Mouse (Mus musculus) erythroid progenitor cell, adult 5-6 weeks (primary cell): ENCODE data around the gene Ddit4. TPM values are rescaled to one million over a fixed set of nuclear protein-coding genes. Genes with fewer than 3 reads are reported as not detected.

Experiments
- ATAC-seq: replicated peaks from 2 replicates; pipeline ENCODE4 v1.8.0; 2016; ENCODE audit warnings: moderate number of reproducible peaks, mild to moderate bottlenecking, moderate TSS enrichment, inconsistent platforms; ENCODE audit not compliant: poor library complexity, low FRiP score, severe bottlenecking
- total RNA-seq, 2 experiments: library from RNA; stranded (forward) in 1 of 2; stranded (reverse) in 1 of 2; fragments of 150-400 nt in 1 of 2; fragments of 186-747, 209-891 nt in 1 of 2; gene quantifications; 2 replicates each; pipeline versions ENCODE4 v1.2.3 to v1.2.4; 2015 to 2017; ENCODE audit warnings: low replicate concordance in 2 of 2

Gene Ddit4
- total RNA-seq, 2 experiments from 2014 or later: 3.8 TPM; not detected in 1

GRCm38 (mm10) chr10:59901463-59901862 lies 50.2 kb downstream of the Ddit4 start:
- ATAC-seq: no peak

- ATAC-seq: no peak
Observed at GRCm38 (mm10) chr10:59900939-59901338, 50.7 kb downstream of the Ddit4 start.

- no peak for ATAC-seq
Observed at GRCm38 (mm10) chr10:59900174-59900435, 51.5 kb downstream of the Ddit4 start.

Other genes starting within 250 kb of the Ddit4 start
- 72.1 and 74.2 TPM in 2 replicates for gene Micu1, start 249.4 kb downstream of the Ddit4 start, total RNA-seq (2015; ENCODE audit: low replicate concordance)
- gene Micu1, start 249.4 kb downstream of the Ddit4 start, total RNA-seq (2017; ENCODE audit: low replicate concordance): 96.0 and 100 TPM in 2 replicates
- gene Dnajb12, start 72.3 kb downstream of the Ddit4 start, total RNA-seq (2015; ENCODE audit: low replicate concordance): 27.2 and 34.2 TPM in 2 replicates
- gene Dnajb12, start 72.3 kb downstream of the Ddit4 start, total RNA-seq (2017; ENCODE audit: low replicate concordance): 30.4 and 32.7 TPM in 2 replicates
- 11.3 and 21.6 TPM in 2 replicates for gene Ascc1, start 51.0 kb upstream of the Ddit4 start, total RNA-seq (2015; ENCODE audit: low replicate concordance)
- 9.6 and 22.6 TPM in 2 replicates for gene Ascc1, start 51.0 kb upstream of the Ddit4 start, total RNA-seq (2017; ENCODE audit: low replicate concordance)
- 42.5 and 54.5 TPM in 2 replicates for gene Anapc16, start 51.3 kb upstream of the Ddit4 start, total RNA-seq (2015; ENCODE audit: low replicate concordance)
- 34.0 and 36.5 TPM in 2 replicates for gene Anapc16, start 51.3 kb upstream of the Ddit4 start, total RNA-seq (2017; ENCODE audit: low replicate concordance)
- gene Spock2, start 154.4 kb upstream of the Ddit4 start, total RNA-seq (2015; ENCODE audit: low replicate concordance): not detected in 2 replicates
- gene Spock2, start 154.4 kb upstream of the Ddit4 start, total RNA-seq (2017; ENCODE audit: low replicate concordance): not detected in 2 replicates